Mouse (Mus musculus) limb, embryonic 11.5 days (tissue): ENCODE measurements at regions not wholly inside any gene's neighbourhood (a gene's known extent, or its start where the extent isn't known, plus 50 kb on each side); places are given as distances from the start of the nearest gene placed in this dataset.

Experiments used
- ATAC-seq: fragments of 200-750 bp; cut with Nextera tagmentation; 2 replicates; pipeline ENCODE4 v1.8.0; 2017; ENCODE audit warnings: low read depth; ENCODE audit not compliant: insufficient number of reproducible peaks, low FRiP score, low TSS enrichment
- DNase-seq: peaks from one replicate; pipeline ENCODE4 v3.0.0-alpha.2; 2015; ENCODE audit warnings: low spot score
- H3K27ac ChIP-seq: fragments of 300-500 bp; sonication (generic); replicated peaks from 2 replicates; pipeline ENCODE4 v1.5.1; 2014; ENCODE audit warnings: low read depth, mild to moderate bottlenecking, low read length
- H3K27me3 ChIP-seq: fragments of 300-500 bp; sonication (generic); 2 replicates; pipeline ENCODE4 v1.6.1; 2014; ENCODE audit warnings: mild to moderate bottlenecking, low read length, mixed read lengths; ENCODE audit not compliant: control insufficient read depth, insufficient read depth
- H3K36me3 ChIP-seq: fragments of 300-500 bp; sonication (generic); 2 replicates; pipeline ENCODE4 v1.6.1; 2014; ENCODE audit warnings: mild to moderate bottlenecking, low read length, moderate library complexity, mixed read lengths; ENCODE audit not compliant: control insufficient read depth, insufficient read depth
- H3K4me1 ChIP-seq: fragments of 300-500 bp; sonication (generic); 2 replicates; pipeline ENCODE4 v1.6.1; 2014; ENCODE audit warnings: low read length, mixed read lengths; ENCODE audit not compliant: control insufficient read depth, insufficient read depth
- H3K4me2 ChIP-seq: fragments of 300-500 bp; sonication (generic); 2 replicates; pipeline ENCODE4 v1.6.1; 2014; ENCODE audit warnings: low read depth, mild to moderate bottlenecking, moderate library complexity; ENCODE audit not compliant: severe bottlenecking
- H3K4me3 ChIP-seq: fragments of 300-500 bp; sonication (generic); 2 replicates; pipeline ENCODE4 v1.5.1; 2014; ENCODE audit warnings: low read depth, low read length
- H3K9ac ChIP-seq: fragments of 300-500 bp; sonication (generic); 2 replicates; pipeline ENCODE4 v1.6.1; 2014; ENCODE audit warnings: mild to moderate bottlenecking, low read length
- H3K9me3 ChIP-seq: fragments of 300-500 bp; sonication (generic); 2 replicates; pipeline ENCODE4 v1.6.1; 2016; ENCODE audit warnings: low read length; ENCODE audit not compliant: control insufficient read depth
- WGBS: fragments of 180-500 bp; shearing (Covaris S2); extraction: QIAGEN DNeasy Blood & Tissue Kit; methylation state at CpG from one replicate; pipeline ENCODE4 v1.1.7; 2014; 5-methylcytosine and 5-hydroxymethylcytosine counted together

- Histone ChIP-seq H3K4me1 (no peaks in the 10 kb centered on the region), H3K9ac (no peak overlapping the region), H3K27ac (no peak overlapping the region), H3K36me3 (no peaks in the 10 kb centered on the region), H3K9me3 (no peaks in the 10 kb centered on the region), H3K4me2 (no peak overlapping the region), H3K27me3 (no peaks in the 10 kb centered on the region), H3K4me3 (no peak overlapping the region)
- WGBS, result 26% methylated on average over 2 of the region's 2 CpGs
- DNase-seq (no peak), ATAC-seq (no peak)
These were observed 759.7 kb downstream of the 1700064H15Rik start for GRCm38 (mm10) chr3:18868758-18869157.

GRCm38 (mm10) chr3:18877060-18877459 lies 751.4 kb downstream of the 1700064H15Rik start:
- Histone ChIP-seq H3K4me2 (no peak overlapping the region), H3K4me3 (no peak overlapping the region), H3K9ac (no peak overlapping the region), H3K36me3 (no peaks in the 10 kb centered on the region), H3K27me3 (no peaks in the 10 kb centered on the region), H3K27ac (no peak overlapping the region), H3K9me3 (no peaks in the 10 kb centered on the region), H3K4me1 (no peaks in the 10 kb centered on the region)
- WGBS, result 92% methylated on average over 1 of the region's 1 CpGs
- DNase-seq (no peak), ATAC-seq (no peak)

GRCm38 (mm10) chr3:18877572-18877971 lies 750.9 kb downstream of the 1700064H15Rik start:
- ATAC-seq (no peak), DNase-seq (no peak)
- Histone ChIP-seq H3K4me3 (no peak overlapping the region), H3K9ac (no peak overlapping the region), H3K27me3 (no peaks in the 10 kb centered on the region), H3K9me3 (no peaks in the 10 kb centered on the region), H3K4me2 (no peak overlapping the region), H3K36me3 (no peaks in the 10 kb centered on the region), H3K4me1 (no peaks in the 10 kb centered on the region), H3K27ac (no peak overlapping the region)
- WGBS, result 75% methylated on average over 3 of the region's 3 CpGs

GRCm38 (mm10) chr3:18881186-18881585 lies 747.3 kb downstream of the 1700064H15Rik start:
- 74% methylated on average over 2 of the region's 2 CpGs for WGBS
- Histone ChIP-seq H3K4me1 (no peaks in the 10 kb centered on the region), H3K4me2 (no peak overlapping the region), H3K9ac (no peak overlapping the region), H3K4me3 (no peak overlapping the region), H3K27ac (no peak overlapping the region), H3K27me3 (no peaks in the 10 kb centered on the region), H3K36me3 (no peaks in the 10 kb centered on the region), H3K9me3 (no peaks in the 10 kb centered on the region)
- ATAC-seq (no peak), DNase-seq (no peak)

- H3K9me3 ChIP-seq, result no peaks in the 10 kb centered on the region
- H3K4me2 ChIP-seq, result no peak overlapping the region
- no peak overlapping the region for H3K27ac ChIP-seq
- H3K4me1 ChIP-seq, result no peaks in the 10 kb centered on the region
- H3K9ac ChIP-seq, result no peak overlapping the region
- 99% methylated on average over 2 of the region's 2 CpGs for WGBS
- H3K36me3 ChIP-seq, result no peaks in the 10 kb centered on the region
- no peaks in the 10 kb centered on the region for H3K27me3 ChIP-seq
- no peak for ATAC-seq
- DNase-seq, result no peak
- no peak overlapping the region for H3K4me3 ChIP-seq
These were observed 735.7 kb downstream of the 1700064H15Rik start for GRCm38 (mm10) chr3:18892813-18893212.

GRCm38 (mm10) chr3:18905769-18906168 lies 722.7 kb downstream of the 1700064H15Rik start:
- no peak overlapping the region for H3K27ac ChIP-seq
- DNase-seq (no peak), ATAC-seq (no peak)
- H3K36me3 ChIP-seq, result no peaks in the 10 kb centered on the region
- no peaks in the 10 kb centered on the region for H3K27me3 ChIP-seq
- H3K4me2 ChIP-seq, result no peak overlapping the region
- no peaks in the 10 kb centered on the region for H3K9me3 ChIP-seq
- H3K4me3 ChIP-seq, result no peak overlapping the region
- H3K4me1 ChIP-seq, result no peaks in the 10 kb centered on the region
- 81% methylated on average over 3 of the region's 3 CpGs for WGBS
- no peak overlapping the region for H3K9ac ChIP-seq

GRCm38 (mm10) chr3:18906210-18906609 lies 722.3 kb downstream of the 1700064H15Rik start:
- 84% methylated on average over 5 of the region's 5 CpGs for WGBS
- Histone ChIP-seq H3K4me1 (no peaks in the 10 kb centered on the region), H3K9me3 (no peaks in the 10 kb centered on the region), H3K27ac (no peak overlapping the region), H3K4me2 (no peak overlapping the region), H3K36me3 (no peaks in the 10 kb centered on the region), H3K4me3 (no peak overlapping the region), H3K9ac (no peak overlapping the region), H3K27me3 (no peaks in the 10 kb centered on the region)
- DNase-seq (no peak), ATAC-seq (no peak)

GRCm38 (mm10) chr3:18908737-18909136 lies 719.7 kb downstream of the 1700064H15Rik start:
- DNase-seq (no peak), ATAC-seq (no peak)
- H3K9ac ChIP-seq, result no peak overlapping the region
- H3K4me3 ChIP-seq, result no peak overlapping the region
- WGBS, result 88% methylated on average over 1 of the region's 1 CpGs
- H3K36me3 ChIP-seq, result no peaks in the 10 kb centered on the region
- H3K9me3 ChIP-seq, result no peaks in the 10 kb centered on the region
- no peak overlapping the region for H3K4me2 ChIP-seq
- no peaks in the 10 kb centered on the region for H3K27me3 ChIP-seq
- no peaks in the 10 kb centered on the region for H3K4me1 ChIP-seq
- H3K27ac ChIP-seq, result no peak overlapping the region

- H3K9ac ChIP-seq, result no peak overlapping the region
- ATAC-seq, result no peak
- no peak overlapping the region for H3K4me3 ChIP-seq
- no peaks in the 10 kb centered on the region for H3K9me3 ChIP-seq
- no peaks in the 10 kb centered on the region for H3K4me1 ChIP-seq
- H3K36me3 ChIP-seq, result no peaks in the 10 kb centered on the region
- 82% methylated on average over 3 of the region's 3 CpGs for WGBS
- H3K27me3 ChIP-seq, result no peaks in the 10 kb centered on the region
- no peak overlapping the region for H3K27ac ChIP-seq
- no peak for DNase-seq
- no peak overlapping the region for H3K4me2 ChIP-seq
These were observed 699.9 kb downstream of the 1700064H15Rik start for GRCm38 (mm10) chr3:18928401-18929104.
